Mouse (Mus musculus) cerebellum, postnatal 10 days (tissue): Measurements from ENCODE around the gene Calhm2.
A peak's percentile ranks its signal among the peaks of the same experiment; 100 is the strongest.
"Not testable (repeated sequence)": the region's sequence is repeated elsewhere in the genome, so short reads cannot be mapped to it uniquely, and the experiment has no call there.

Source experiments
- DNase-seq, 2 experiments: peaks; one replicate each; pipeline ENCODE4 v3.0.0; 2021; ENCODE audit warnings: mixed read lengths in 2 of 2

The Calhm2 gene

DNA sequence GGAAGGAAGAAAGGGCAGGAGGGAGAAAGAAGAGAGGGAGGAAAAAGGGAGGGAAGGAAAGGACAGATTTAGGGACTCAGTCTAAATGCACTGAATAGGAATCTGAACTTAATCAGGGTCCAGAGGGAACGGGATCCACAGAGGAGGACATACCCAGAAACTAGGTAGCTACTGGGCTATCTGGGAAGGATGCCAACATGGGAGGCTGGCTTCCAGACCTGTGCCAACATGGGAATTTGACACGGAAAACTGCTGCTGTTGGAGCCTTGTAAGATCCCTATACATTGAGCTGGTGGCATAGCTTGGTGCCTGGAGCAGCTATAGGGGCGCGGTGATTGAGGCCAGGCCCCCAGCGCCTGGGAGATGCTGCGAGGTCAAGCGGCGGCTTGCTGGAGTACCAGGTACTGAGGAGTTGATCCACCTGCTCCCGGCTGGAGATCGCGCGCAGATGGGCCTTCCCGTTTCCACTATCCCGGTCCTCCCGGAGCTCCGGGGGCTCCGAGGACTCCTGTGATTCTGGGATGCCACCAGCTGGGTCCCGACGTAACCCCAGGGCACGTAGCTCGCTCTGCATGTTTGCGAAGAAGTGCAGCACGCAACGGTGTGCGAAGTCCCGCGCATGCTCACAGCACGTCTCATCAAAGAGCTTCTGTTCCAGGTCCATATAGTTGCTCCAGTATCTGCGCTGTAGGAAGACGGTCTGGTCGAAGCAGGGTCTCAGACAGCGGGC, 13.4 kb upstream of the Calhm2 start:
- peak; percentile 65 to 78 for DNase-seq

DNA sequence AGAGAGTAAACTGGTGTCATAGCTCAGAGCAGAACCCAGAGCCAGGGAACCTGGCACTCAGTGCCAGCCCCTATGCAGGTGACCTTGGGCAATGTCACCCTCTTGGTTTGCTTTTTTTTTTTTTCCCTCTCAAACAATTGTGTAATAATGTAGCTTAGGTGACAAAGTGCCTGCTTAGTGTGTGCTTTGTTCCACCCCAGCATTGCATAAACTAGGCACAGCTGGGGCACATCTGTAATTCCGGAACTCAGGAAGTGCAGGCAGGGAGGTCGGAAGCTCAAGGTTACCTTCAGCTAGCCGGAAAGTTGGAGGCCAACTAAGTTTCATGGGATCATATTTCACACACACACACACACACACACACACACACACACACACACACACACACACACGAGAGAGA, 11.8 kb upstream of the Calhm2 start:
- no peak for DNase-seq

DNA sequence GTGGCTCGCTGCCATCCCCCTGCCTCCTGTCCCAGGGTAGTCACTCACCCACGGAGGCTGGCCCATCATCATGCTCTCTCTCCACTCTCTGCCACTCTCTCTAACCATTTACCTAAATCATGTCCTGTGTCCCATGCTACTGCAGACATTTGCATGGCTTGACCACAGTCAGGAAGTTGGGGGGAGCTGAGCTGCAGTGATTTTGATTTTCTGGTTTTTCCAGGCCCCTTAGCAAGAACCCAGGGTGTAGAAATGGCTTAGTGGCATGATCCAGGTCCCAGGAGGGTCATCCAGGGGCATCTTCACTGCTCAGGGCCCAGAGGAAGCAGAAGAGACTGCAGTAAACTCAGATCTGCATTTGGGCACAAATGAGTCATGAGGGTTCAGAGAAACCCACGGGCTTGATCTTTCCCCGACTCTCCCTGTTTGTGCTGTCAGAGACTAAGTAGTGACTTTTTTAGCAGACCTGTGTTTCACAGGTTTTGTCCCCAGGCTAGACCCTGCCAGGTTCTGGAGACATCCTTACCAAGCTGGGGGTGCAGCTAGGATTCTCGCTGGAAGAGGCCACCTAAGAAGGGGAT, 10.3 kb upstream of the Calhm2 start:
- DNase-seq, result no peak

DNA sequence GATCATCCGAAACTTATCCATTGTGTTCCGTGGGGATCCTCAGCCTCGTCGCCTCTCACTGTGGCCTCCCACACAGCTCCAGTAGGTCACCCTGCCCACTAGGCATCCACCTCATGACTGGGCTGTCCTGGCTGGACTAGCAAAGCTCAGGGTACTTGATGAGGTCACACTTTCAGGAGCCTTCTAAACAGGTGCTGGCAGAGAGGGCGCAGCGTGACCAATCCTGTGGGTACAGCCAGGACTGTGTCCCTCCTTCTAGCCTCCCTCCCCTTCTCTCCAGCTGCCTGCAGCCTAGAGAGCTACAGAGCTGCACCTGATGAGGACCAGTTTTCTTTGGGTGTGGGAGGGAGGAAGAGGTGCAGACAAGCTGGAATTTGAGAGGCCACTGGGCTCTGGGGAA, 6.1 kb upstream of the Calhm2 start, which contains the start of gene Calhm1:
Gene Calhm1 (minus strand): TSS at position 101 of the 400 bp plus-strand sequence.
- no peak for DNase-seq

DNA sequence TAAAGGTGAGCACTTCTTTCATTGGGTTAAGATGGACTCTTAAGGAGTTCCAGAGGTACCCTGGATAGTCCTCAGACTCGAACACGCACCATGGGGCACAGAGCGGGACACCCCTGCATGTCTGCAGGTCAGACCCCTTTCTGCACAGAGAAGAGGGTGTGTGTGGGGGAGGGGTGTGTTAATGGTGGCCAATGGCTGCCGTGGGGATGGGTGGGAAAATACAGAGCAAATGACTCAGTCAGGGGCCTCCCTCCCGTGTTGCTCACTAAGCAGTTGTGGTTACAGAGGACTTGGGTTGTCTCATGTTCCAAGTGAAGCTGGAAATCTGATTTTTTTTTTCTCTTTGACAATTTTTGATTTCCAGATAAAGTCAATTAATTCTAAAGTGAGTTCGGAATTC, 4.3 kb upstream of the Calhm2 start:
- DNase-seq, result no peak

DNA sequence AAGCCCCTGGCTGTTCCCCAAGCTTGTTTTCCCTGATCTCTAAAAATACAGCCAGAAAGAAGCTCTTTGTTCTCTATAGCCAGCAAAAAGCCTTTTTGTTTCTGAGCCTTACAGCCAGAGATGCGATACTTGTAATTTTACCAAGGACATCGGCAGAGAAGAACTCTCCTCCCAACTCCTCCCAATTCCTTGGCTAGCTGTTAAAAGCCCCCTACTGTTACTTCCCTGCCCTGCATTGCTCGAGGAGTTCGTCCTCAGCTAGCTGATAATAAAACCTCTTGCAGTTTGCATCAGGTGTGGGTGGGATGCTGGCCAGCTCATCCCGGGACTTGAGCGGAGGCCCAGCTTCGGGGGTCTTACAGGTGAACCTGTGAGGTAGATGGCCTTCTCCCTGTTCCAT, 1.5 kb upstream of the Calhm2 start:
- DNase-seq, result not testable (repeated sequence)

DNA sequence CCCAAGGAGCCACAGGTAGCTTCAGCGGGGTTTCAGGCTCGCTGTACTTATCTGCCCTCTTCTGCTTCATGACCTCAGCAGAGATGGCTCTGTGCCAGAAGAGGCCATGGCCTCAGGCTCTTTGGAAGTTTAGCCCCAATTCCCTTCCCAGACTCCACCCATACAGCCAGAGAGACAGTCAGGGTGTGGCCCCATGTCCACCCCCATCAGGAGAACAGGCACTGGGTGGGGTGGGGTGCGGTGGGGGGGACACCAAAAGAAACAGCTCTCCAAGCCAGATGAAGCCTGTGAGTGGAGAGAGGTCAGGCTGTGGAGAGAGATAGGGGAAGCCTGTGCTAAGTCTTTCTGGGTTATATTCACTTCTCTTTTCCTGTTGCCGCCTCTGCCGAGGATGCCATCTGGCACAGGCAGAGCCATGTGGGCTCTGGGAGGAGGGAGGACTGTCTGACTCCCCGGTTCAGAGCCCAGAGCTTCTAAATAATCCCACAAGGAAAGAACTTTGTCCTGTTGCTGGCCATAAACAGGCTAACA, 978 bp downstream of the Calhm2 start:
- DNase-seq, result peak; percentile 40 to 50

DNA sequence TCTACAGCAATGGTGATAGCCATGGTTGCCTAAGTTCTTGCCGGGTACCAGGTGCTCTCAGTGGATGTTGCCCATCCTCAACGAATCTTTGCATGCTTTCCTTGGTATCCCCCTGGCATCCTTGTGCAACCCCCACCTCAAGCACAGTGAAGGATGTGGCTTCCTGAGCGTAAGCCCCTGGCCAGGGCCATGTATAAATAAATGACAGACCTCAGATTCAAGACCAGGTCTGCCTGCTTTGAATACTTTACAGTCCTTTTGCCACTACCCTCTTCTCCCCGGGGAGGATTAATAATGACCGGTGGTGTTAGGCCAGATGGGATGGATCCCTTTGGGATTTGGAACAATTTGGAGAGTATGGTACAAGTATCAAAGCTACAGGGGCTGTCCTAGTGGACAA, 1.9 kb downstream of the Calhm2 start:
- DNase-seq, result no peak

DNA sequence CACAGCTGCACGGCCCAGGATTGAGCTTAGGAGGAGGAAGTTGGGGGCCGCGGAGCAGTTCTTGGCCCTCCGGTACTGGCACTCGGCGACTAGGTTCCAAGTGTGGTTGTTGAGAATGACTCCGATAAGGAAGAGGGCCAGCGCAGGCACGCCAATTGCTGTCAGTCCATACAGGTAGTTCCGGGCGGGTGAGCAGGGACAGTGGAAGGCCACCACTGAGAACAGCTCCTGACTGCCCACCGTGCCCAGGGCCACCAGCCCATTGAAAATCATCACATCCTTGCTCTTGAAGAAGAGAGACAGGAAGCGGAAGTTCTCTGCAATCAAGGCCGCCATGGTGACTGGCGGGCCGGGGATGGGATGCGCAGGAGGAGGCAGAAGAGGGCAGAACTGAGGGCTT, 2.5 kb downstream of the Calhm2 start:
- DNase-seq, result no peak

DNA sequence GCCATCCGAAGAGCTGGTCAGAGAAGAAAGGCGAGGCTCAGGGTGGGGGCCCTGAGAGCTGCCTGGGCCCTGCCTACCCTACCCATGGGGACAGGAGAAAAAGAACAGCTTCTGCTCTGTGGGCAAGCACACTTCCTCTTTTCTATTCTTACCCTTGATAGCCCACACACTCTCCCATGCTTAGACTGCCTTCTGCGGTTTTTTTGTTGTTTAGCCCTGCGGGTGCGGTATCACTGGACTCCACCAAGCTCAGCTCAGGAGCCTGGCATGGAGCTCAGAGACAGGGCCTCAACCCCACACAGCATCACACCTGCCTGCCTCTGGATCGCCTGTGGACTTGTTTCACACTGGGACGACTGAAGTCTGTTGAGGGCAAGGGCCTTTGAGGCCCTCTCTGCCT, 4.9 kb downstream of the Calhm2 start:
- no peak for DNase-seq

DNA sequence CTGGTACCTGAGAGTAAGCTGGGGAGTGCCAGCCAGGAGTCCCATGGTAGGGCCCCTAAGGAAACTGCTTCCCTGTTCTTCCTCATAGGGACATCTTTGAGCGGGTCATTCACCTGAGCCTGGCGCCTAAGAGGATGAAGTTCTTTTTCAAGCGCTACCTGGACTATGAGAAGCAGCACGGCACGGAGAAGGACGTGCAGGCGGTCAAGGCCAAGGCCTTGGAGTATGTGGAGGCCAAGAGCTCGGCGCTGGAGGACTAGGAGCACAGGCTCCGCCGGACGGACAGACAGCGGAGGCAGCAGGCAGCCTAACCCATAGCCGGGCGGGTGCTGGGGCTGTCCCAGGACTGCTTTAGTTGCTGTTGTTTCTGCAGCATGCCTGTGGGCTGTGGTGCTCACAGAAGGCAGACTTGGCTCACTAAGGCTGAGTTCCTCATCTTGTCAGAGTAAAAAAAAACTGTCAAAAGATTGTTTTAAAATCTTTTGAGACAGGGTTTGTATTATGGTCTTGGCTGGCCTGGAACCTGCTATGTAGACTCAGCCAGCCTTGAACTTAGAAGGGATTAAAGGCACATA, 7.5 kb downstream of the Calhm2 start:
- DNase-seq, result no peak

DNA sequence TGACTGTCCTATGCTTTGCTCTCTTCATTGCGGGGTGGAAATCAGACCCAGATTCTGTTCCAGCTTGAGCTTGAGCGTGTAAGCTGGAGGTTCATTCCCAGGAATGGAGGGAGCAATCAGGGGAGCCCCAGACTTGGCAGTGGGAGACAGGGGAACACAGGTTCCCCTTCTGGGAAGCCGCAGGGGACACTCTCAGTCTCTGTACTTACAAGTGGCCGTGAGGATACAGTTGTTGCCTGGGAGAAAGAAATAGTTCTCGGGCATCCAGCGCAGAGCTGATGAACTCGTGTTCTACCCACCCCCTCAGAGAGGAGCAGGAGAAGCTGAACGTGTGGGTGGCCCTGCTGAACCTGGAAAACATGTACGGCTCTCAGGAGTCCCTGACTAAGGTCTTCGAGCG, 9.3 kb downstream of the Calhm2 start:
- no peak for DNase-seq

DNA sequence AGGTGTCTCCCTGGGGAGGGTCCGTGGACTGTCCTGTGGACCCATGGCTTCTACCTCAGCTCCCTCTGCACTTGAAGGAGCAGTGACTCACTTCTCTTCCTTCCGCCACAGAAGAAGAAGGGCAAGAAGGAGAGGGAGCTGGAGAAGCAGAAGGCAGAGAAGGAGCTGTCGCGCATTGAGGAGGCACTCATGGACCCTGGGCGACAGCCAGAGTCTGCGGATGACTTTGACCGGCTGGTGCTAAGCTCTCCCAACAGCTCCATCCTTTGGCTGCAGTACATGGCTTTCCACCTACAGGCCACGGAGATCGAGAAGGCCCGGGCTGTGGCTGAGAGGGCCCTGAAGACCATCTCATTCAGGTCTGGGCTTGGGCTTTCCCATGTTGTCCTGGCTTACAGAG, 9.9 kb downstream of the Calhm2 start:
- DNase-seq, result no peak

DNA sequence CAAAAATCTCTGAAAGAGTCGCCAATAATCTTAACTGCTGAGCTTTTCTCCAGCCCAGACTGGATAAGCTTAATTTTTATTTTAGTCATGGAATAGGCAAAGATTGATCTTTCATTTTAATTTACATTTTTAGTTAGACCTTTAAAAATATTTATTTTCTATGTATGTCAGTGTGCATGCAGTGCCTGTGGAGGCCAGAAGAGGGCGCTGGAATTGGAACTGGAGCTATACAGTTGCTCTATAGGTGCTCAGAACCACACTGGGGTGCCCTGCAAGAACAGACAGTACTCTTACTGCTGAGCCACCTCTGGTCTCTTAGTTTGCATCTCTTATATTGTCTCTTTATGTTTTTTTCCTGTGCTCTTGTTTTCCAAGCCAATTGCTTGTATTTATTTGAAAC, 15.3 kb downstream of the Calhm2 start:
- peak; percentile 61 to 73 for DNase-seq

DNA sequence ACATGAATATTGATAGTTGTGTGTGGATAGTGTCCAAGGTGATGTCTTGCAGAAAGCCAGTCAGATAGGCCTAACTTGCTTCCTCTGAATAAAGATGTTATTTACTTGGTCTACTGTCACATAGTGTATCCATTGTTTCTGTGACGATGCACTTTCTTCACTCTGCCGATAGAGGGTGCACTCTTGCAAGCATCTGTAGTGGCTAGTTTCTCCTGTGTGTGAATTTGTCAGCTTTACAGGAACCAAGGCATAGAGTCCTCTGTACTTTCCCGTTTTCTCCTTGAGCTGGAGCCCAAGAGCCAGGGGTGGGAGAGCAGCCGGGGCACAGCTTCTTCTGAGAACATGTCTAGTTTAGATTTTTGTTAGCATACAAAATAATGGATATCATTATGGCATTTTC, 17.0 kb downstream of the Calhm2 start:
- peak; percentile 35 to 57 for DNase-seq

DNA sequence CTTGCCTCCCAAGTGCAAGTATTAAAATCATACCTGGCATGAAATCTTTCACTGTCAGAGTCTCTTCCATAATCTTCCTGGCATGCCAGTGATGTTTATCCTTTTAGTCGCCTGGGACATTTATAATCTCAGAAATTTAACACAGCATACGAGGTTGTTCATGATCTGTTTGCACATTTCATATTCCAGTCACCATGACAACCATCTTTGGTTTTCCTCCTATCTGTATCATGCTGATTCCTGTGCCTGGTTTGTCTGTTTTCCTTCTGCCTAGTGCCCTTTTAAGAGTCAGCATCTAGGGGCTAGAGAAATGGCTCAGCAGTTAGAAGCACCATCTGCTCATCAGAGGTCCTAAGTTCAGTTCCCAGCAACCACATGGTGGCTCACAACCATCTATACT, 19.5 kb downstream of the Calhm2 start:
- DNase-seq, result no peak

DNA sequence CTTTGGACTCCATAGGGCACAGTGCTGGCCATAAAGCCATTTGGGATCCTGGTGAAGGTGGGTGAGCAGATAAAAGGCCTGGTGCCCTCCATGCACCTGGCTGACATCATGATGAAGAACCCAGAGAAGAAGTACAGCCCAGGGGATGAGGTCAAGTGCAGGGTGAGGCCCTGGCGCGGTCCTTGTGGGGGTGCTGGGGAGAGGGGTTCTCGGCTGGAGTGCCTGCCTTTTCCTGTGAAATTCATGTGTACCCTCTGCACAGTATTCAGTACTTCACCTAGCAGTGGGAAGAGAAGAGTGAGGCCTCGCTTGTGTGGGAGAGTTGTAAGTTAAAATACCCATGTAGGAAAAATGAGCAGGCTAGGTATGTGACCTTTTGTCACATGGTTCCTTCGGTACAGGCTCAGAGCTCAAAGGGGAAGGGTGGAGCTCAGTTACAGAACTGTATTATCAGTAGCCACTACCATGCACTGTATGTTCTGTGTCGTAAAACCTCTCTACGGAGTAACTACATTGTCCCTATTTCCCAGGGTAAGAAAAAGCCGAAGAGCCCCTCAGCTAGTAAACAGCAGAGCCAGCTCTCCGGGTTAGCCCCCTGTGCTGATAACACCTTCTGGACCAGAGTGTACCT, 33.3 kb downstream of the Calhm2 start:
- DNase-seq, result no peak

DNA sequence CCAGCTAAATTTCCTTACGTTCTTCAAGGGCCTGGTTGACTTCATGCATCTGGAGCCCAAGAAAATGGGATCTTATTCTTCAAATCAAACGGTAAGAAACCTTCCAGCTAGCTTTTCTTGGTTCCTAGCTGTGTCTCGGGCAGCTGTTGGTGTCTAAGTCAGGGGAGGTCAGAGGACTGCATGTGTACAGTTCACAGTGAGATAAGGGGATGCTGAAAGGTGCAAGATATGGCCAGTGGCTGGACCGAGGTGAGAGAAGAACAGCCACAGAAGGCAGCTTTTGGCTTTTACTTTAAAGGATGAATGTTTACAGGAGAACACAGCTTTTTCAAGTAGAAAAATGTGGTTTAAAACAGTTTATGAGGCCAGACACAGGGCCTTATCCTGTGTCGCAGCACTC, 37.0 kb downstream of the Calhm2 start:
- no peak for DNase-seq

DNA sequence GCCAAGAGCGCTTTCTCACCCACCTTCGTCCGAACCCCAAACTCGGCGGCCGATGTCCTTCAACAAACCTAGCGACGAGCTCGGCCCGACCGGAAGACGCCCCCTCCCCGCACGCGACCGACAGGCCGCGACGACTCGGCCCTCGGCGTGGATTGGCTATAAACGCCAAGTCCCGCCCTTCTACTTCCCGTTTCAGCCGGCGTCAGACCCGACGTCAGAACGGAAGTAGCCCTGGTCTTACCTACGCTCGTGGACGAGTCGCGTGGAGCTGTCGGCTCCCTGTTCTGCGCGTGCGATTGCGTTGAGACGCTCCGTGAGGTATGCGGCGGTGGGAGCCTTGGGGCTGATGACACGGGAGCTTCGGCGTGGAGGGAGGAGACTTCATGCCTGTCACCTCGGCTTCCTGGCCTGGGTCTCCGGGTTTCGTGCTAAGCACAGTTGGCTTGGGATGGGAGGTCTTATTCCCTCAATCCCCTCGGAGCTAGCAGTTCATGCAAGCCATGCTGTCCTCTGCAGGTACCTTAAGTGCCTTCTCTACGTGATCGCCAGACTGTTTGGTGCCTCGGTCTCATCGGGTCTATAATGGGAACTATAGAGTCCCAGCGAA, 47.4 kb downstream of the Calhm2 start, which contains the start of the genes Usmg5 and Pdcd11:
Gene Usmg5 (minus strand): TSS at position 98 of the 607 bp plus-strand sequence.
Gene Pdcd11 (plus strand): TSS at position 219 of the 607 bp plus-strand sequence.
- DNase-seq, result peak; percentile 98 to 99

DNA sequence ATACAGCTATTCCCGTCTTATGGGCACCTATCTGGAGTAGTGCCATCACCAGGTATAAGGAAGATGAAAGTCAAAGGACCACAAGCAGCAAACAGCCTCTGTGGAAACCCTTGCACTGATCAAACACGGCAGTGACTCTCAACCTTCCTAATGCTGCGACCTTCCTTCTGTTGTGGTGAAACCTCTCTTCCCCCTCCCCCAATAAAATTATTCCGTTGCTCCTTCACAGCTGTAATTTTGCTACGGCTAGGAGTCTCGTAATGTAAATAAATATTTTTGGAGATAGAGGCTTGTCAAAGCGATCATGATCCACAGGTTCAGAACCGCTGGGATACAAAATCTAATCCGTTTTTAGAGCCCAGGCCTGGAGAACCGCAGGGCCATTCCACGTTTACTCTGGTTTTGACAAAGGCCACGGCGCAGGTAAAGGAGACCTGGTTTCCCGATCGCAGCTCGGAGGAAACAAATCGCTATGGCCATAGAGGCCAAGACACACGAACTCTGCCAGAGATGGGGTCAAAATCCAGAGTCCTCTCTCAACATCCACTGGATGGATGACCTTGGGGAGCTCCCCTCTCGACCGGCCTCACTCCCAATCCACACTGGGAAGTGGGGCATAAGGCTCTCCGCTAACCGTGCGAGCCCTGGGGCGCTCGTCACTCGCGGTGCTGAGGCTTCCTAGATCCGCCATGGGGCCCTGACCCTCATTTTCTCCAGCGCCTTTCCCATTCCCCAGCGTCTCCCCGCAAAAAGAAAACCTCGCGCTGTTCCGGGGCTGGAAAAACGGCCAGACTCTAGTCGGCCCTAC, 48.2 kb downstream of the Calhm2 start:
- DNase-seq, result peak in 1 of 2 experiments; percentile 25

DNA sequence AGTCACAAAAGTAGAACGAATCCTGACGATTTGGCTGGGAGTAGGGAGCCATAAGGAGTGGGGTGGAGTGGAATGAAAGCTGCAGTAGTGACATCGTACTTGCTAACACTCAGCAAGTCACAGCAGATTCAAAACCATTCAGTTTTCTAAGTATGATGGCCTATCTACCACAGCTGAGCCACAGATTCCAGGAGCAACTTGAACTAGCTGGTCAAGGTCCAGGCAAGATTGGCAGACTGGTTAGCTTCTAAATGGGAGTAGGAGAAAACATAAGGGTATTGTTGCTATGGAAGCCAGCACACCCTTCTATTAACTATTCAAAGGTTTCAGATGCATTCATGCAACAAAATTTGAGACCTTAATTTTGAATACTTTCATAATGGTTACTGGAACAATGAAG, 49.9 kb downstream of the Calhm2 start:
- no peak for DNase-seq
